Mouse (Mus musculus): ENCODE data around the gene Rabl6.

Rabl6 gene

DNA sequence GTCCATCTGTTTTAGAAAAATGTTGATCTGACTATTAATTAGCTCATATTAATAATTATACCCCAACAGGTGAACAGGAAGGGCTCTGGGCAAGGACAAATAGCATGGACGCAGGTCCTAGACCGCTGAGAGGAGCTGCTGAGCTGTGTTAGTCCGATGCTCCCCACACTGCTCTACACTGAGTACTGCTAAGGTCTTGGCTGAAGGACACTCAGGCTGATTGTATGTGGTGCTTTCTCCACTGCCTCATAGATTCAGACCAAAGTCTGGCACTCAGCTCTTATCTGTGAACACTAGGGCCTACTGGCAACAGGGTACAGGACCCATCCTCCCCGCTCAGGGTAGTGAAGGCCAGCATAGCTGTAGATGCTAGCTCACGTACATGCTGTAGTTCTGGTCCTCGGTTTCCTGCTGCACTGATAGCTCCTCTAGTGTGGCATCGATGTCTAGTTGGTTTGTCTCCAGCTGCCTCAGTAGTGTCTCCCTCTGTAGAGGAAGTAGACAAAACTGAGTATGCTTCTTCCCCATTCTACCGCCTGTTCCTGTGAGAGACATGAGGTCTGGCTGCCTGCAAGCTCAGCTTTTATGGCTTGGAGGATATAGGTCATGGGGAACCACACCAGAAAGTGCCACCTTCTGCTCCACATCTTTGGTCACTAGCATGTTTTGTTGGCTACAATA lies 20.0 kb downstream of the Rabl6 start:
- no peak for DNase-seq

DNA sequence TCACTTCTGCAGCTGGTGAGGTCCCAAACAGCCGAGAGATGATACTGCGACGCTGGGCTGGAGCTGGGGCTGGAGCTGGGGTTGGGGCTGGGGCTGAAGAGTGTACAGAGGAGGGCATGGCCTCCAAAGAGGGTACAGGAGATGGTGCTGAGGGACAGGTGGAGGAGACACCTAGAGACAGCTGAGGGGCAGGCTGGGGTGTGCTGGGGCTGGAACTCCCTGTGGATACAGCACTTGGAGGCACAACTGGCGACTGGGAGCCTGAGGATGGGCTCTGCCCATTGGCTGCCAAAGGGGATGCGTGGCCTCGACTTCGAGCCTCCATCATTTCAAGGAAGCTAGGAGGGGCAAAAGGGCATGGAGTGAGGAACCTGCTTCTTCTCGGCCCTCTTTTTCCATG lies 21.0 kb downstream of the Rabl6 start:
- no peak for DNase-seq

DNA sequence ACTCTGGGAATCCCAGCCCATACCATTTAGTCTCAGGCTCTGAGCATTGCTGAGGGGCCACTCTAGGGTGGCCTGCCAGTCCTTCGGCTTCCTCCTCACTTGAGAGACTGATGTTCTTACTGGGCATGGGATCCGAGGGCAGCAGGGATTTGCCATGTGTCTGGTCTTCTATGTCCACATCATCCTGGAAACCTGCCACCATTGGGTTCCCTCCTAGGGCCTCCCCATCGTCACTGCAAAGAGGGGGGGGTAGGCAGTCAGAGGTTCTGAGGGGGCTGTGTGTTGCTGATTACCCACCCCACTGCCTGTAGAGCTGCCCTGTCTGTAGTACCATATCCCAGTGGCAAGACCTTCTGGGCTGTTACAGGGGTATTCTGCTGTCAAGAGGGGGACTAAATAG lies 22.7 kb downstream of the Rabl6 start:
- DNase-seq, result no peak

DNA sequence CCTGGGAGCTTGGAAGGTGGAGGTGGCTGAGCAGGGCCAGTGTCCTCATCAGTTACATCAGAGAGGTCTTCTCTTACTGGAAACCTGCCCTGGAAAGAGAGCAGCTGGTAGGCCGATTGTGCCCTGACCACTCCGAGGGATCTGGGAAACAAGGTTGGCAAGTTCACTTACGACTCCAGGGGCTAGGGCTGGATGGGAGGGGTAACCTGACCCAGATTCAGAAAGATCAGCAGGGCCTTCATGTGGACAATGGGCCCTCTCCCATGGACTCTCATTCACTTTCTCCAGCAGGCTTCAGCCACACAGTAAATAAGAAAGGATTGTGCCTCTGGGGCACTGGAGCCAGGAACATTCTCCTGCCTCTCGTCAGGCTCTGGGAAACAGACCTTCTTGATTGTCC lies 23.5 kb downstream of the Rabl6 start:
- DNase-seq, result no peak

DNA sequence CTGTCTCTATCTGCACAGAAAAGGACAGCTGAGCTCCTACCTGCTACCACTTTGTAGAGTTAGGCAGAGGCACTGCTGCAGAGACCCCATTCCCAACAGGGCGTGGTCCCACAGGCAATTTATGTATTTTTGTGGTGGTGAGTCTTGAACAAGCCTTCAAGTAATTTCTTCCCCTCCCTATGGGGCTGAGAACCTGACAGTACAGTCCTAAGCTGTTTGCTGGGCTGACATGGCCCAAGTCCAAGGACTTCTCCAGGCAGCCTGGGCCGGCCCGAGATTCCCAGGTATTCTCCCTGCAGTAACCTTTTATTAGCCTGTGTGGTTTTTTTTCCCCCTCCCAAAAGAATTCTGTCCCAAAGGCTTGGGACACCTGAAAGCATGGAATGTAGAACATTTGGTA lies 24.2 kb downstream of the Rabl6 start:
- no peak for DNase-seq

DNA sequence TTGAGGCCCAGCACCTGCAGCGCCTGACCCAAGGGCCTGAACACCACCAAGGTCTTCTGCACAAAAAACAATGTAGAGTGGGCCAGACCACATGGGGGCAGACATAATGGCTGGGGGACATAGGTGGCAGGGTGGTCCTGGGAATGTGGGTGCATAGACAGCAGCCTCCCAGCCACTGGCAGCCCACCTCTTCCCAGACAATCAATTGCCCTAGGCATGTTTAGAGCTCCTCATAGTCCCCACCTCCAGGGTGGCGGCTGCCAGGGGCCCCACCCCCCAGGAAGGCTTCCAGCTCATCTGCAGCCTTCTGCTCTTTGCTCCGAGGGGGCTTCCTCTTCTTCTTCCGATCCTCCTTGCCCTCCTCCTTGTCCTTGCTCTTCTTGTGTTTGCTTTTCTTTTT lies 24.8 kb downstream of the Rabl6 start:
- no peak for DNase-seq

DNA sequence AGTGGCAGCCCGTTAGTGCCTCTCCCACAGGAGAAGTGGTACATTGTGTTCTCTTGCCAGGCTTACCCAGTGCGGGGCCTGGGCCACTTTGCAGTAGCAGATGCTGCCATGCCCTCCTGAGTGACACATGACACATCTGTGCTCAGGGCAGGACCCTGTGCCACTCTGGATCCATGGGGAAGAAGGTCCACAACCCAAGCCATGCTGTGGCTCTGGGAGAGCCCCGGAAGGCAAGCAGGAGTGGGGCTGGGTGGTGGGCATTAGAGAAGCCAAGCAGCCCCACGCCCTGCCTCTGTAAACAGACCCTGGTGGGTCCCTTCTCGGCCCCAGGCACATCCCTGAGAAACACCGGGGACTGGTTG lies 25.2 kb downstream of the Rabl6 start:
- DNase-seq, result peak; percentile 39

DNA sequence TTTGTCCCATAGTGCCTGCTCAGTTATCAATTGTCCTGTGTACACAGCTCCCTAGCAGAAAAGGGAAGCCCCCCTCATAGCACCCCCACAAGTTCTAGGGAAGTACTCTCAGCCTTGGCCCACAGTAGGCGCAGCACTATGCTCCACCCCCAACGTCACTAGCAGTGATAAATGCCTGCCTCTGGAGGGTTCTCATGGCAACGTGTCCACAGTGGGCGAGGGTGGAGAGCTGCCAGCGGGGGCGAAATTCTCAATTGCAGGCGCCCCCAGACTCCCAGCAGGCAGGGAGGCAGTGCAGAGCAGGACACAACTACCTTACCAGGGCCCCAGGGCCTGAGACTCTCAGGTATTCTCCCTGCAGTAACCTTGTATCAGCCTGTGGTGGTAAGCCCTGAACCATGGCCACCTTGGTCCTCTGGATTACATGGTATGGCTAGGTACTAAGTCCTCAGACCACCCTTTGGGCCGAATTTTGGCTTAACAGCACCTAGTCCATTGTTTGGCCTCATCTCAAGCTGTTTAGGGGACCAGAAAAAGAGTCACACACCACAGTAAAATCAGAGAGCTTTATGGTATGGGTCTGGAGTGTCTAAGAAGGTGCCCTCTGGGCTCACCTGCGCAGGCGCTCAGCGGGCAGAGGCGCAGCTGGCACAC lies 25.7 kb downstream of the Rabl6 start:
- peak; percentile 90 for DNase-seq

DNA sequence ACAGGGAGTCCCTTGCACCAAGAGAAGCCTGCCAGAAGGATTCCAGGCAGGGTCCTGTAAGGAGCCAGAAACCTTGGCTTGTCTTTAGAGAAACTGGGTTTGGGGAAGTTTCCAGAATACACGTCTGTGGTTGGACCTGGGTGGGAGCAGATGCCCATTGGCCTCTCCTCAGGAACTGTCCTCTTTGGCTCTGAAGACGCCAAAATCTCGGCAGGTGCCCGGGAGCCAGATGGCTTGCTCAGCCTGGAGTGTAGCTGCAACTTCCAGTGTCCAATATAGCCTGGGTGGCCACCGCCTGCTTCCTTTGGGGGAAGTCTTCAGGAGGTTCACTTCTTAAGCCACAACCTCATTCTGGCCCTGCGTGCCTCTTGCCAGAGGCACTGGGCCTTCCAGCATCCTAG lies 26.4 kb downstream of the Rabl6 start:
- peak; percentile 38 for DNase-seq

DNA sequence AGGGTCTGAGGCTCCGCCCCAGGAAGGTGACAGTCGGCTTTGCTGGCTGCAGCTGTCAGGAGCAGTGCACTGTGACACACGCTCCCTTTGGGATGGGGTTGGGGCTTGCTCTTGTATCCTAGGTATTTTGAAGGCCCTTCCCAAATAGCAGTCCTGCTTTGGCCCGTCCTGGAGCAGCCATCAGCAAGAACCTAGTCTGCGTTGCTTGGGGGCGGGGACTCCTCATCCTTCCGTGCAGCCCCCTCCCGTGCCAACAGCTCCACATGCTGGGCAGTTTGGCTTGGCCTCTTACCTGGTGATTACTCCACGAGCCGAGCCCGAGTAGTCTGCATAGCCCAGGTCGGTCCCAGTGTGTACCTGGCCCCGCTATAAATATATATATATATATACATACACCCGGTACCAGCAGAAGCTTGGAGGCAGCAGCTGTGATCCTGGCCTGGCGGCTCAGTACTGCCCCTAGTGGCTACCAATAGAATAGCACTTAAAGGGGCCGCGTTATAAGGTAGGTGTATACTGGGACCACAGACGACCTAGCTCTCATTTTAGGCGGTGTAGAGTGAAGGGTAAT lies 26.9 kb downstream of the Rabl6 start, which contains the start of gene Ajm1:
TSS of gene Ajm1 (minus strand) at position 464 of the 571 bp plus-strand sequence.
- peak; percentile 88 for DNase-seq

DNA sequence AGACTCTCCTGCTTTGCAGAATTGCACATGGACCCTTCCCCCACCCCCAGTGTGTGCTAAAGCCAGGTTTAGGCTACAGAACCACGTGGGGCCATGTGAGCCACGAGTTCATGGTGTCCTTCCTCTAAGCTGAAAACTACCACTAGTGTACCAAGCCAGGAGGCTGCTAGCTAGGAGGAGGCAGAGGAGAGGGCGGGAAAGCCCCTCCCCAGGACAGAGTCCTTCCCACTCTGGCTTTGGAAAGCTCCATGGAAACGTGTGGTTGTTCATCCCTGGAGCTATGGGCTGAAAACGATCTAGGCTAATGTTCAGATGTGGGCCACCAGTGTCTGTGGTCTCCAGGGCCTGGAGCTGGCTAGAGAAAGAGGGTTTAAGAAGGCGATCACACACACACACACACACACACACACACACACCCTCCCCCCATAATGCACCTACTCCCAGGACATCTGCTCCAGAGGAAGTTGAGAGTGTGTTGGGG lies 27.7 kb downstream of the Rabl6 start:
- DNase-seq, result peak; percentile 47

DNA sequence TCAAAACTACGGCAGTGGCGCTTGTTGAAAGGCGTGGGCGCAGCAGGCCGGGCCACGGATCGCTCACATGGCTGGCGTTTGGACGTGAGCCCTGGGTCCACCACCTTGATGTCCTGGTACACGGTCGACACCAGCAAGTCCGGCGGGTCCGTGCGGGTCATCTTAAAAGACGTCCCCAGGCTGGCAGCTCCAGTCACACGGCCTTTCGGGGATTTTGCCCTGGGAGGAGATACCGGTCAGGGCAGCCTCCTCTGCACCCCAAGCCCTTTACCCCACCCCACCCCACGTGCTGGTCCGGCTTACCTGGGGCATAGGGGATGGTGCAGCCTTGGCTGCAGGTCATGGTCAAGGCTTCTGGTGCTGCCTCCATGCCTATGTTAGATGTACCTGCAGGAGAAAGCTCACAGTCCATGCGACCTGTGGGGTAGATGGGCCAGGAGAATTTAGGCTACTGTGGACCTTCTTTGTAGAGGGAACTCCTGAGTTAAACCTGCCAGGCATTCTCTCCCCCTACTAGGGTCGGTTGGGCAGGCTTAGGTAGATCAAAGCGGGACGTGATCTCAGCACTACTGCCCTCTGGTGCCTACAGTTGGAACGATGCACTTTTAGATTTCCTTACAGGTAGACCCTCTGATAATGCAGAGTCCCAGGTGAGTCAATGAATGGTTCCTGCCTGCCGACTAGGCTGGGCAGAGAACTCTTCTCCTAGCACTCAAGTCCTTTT lies 28.4 kb downstream of the Rabl6 start:
- peak; percentile 65 for DNase-seq

DNA sequence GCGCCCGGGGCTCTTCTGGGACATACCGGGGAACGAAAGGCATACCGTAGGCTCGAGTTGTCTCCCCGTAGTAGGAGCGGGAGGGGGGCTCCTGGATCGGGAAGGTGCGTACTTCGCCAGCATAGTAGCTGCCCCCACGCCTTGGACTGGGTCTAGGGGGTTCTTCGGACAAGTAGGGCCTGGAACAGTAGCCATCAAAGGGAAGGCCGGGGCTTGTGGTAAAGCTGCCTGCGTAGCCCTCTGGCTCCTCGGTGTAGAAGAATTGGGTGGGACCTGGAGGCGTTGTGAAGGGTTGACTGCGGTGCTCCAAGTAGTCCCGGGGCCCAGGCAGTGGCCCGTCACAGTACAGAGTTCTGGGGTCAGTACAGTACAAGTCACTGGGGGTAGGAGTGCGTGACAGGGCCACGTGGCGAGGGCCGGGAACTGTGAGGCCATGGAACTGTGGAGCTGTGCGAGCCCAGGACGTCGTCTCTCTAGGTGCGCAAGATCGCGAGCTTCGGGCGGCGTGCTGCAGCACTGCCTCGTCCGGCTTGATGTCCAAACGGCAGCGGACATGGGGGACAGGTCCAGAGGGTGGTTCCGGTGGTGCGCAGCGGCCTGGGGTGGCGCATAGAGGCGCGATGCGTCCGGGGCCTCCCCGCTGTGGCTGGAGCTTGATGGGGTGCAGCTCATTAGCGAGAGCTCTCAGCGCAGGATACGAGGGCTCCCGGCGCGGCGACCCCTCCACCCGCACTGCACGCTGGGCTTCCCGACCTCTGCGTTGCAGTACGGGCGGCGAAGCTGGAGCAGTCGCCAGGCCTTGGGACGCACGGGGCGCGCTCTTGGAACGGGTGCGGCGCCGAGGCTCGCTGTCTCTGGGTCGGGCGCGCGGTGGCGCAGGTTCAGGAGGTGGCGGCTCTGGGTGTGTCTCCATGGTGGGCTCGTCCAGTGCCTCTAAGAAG lies 29.3 kb downstream of the Rabl6 start:
- DNase-seq, result no peak

DNA sequence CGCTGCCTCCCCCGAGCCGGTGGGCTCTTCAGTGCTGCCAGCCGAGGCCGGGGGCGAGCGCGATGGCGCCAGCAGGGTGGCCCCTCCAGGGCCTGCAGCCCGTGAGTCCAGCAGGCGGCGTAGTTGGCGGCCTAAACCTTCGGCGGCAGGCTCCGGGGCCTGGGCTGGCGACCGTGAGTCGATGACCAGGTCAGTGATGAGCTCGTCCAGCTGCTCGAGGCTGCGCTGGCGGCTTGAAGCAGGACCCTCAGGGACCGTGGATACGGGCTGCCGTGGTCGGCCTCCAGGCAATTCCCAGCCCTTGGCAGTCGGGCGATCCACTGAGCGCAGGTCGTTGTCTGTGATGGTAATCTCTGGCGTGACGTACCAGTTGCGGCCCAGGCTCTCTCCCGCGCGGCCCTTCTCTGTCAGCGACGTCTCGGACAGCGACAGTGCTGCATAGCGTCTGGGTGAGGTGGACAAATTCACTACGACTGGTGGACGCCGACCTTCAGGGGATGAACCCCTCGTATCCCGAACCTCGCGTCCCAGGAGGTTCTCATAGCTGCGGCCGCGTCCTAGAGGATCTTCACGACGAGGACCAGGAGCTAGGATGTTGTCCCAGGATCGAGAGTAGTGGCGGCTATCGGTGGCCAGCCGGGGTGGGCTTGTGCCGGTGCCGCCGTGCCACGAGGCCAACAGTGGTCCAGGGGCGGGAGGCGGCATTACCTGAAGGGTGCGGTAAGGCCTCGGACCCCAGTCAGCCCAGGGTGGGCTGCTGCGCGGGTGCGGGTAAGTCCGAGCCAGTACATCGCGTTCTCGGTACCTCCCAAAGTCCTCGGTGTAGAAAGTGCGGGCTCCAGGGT lies 30.1 kb downstream of the Rabl6 start:
- no peak for DNase-seq

DNA sequence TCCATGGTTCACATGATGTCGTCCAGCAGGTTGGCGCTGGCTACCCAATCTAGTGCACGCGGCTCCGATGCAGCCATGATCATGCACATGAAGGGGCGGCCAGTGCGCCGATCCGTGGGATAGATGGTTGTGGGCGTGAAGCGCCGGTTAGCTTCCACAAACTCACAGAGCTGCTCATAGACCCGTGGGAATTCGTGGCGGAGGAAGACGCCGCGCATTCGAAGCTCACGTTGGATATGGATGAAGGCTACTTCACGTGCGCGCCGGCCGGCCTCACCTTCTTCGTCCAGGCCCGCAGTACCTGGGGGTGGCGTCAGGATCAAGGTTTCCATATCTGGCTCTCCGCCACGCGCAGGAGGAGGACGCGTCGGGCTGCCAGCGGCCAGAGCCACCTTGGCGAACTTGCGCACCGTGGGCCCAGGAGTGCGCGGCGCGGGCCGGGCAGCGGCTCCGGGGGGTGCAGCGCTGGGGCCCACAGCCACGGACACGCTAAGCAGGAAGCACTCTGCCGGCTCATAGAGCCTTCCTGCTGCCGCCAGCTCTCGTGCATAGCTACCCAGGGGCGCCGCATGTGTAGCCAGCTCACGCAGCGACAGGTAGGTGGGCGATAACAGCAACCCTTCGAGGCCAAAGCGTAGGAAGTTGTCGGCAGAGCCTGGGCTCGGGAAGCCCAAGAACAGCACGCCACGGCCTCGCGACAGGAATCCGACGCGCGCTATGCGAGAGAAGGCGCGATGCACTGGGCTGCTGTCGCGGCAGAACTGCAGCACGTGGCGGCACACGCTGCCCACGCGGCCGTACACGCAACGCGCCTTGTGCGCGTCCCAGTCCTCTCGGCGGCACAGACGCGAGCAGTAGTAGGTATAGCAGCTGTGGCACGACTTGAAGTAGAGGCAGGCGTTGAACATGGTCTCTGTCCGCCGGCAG lies 31.1 kb downstream of the Rabl6 start:
- DNase-seq, result peak; percentile 56

DNA sequence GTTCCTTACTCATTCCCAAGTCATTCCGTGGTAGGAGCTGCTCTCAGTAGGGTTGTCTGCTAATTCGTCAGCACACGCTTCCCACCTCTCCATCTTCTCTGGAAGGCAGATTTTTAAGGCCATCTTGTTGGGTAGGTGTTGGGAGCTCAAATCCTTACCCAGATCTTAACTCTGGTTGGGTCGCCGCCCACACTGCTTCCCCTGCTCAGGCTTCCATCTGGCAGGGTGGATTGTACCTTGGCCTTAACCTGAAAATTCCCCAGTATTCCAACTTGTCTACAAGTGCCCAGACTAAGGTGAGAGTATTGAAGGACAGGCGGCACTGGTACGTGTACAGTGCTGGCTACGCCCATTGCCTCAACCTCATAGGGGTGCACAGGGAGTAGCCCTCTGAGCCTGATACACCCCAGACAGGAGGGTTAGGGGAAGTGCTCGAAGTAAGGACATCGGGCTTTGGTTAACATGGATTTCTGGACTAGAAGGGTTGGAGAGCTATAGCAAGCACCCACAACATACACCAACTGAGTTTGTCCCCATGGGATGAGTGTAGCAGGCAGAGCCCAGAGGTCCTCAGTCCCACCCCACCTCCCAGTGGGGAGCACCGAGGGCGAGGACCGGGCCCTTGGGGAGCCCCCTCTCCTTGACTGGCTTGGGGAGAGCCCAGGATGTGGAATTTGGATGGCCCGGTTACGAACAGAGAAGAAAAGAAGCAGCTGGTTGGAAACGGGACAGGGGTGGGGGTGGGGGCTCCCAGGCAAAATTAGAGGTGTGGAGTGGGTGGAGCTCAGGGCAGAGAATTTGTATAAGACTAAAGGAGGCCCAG lies 32.1 kb downstream of the Rabl6 start:
- DNase-seq, result peak; percentile 69

DNA sequence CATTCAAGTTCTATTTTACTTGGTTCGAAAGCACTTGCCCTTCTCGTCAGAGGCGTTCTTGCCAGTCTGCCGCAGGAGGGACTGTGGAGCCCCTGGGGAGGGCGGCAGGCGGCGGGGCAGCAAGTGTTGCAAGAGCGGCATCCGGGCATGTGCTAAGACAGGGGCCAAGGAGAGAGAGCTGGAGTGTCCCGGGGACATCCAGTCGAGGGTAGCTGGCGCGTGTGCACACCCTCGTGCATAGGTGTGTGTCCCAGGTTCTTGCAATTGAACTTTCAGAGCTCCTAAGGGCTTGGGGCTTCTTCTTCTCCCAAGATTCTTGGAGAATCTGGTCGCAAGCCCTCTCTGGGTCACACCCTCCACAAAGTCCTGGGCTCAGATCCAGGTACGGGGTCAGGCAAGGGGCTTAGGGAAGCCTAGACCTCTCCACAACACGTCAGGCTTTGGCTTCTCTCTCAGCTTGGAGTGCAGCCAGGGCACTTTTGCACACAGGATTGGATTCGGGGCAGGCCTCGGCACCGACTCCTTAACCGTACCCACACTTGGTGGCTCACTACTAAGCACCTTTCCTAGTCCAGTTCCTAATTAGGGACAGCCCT lies 32.8 kb downstream of the Rabl6 start:
- no peak for DNase-seq

DNA sequence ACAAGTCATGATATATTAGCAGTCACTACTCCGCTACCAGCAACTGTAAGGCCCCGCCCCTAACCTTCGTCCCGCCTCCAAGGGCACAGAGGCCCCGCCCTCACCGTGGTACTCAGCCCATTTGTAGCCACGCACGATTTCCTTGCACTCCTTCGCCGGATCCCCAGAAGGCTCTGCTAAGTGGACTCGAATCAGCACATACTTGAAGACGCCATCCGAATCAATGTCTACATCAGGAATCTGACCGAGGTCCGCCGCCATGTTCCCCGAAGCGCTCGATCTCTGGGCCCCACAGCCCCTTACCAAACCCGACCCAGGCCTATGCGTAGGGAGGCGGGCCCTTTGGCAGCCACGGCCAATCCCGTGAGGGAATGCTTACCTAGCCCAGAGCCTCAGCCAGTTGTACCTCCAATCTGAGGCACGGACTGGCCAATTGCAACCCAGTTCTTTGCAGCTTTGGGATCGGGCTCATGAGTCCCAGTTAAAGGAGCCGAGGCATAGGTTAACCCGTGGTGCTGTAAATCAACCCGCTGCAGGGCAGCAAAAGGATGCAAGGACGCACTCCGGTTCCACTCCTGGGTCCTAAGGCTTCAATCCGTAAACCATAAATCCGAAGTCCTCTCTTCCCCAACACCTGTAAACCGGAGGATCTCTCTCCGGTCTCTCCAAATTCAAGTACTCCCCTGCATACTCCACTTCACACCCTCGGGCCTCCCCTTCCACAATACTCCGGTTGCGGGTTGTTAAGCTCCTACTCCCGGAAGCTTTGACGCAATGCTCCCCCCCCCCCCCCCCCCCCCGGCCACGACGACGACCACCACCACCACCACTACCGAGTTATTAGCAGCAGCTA lies 33.5 kb downstream of the Rabl6 start, which contains the start of the genes Mamdc4 and Phpt1:
TSS of gene Mamdc4 (minus strand) at position 267 of the 853 bp plus-strand sequence.
TSS of gene Phpt1 (minus strand) at position 646 of the 853 bp plus-strand sequence.
- DNase-seq, result peak; percentile 97
